Mouse (Mus musculus) pancreas, adult 10 weeks (tissue): ENCODE results near the gene Ldhb. TPM values are rescaled to one million over a fixed set of nuclear protein-coding genes. Genes with fewer than 3 reads are reported as not detected.

Experiments used
- polyA plus RNA-seq: library from polyadenylated mRNA; stranded (reverse); fragments of 350-450 nt; fragmentation: Illumina TruSeq; extraction: RNeasy Lipid Tissue Mini Kit (QIAGEN cat#74804); gene quantifications from one replicate; pipeline ENCODE4 v1.2.3, GENCODE M21; 2015; ENCODE audit warnings: low read depth, low replicate concordance; ENCODE audit not compliant: insufficient read depth

Gene Ldhb
- 12.6 TPM for polyA plus RNA-seq

GRCm38 (mm10) chr6:142507785-142508162 lies at the start of gene Ldhb:
TSS of gene Ldhb (minus strand) at chr6:142507957.

GRCm38 (mm10) chr6:142472801-142473203 lies 35.0 kb downstream of the Ldhb start, which contains the start of gene Gys2:
TSS of gene Gys2 (minus strand) at chr6:142473109.

Other genes with a start within 250 kb of the Ldhb start
- gene Iapp, start 209.5 kb downstream of the Ldhb start, polyA plus RNA-seq, result 1,565 TPM
- gene Slco1a5, start 185.0 kb downstream of the Ldhb start, polyA plus RNA-seq, result not detected
- gene Pyroxd1, start 162.3 kb downstream of the Ldhb start, polyA plus RNA-seq, result 4.0 TPM
- gene Recql, start 120.9 kb downstream of the Ldhb start, polyA plus RNA-seq, result 7.6 TPM
- gene Golt1b, start 120.7 kb downstream of the Ldhb start, polyA plus RNA-seq, result 8.5 TPM
- gene Spx, start 94.5 kb downstream of the Ldhb start, polyA plus RNA-seq, result 1.8 TPM
- not detected for gene Gys2, start 34.8 kb downstream of the Ldhb start, polyA plus RNA-seq
- gene Kcnj8, start 63.7 kb upstream of the Ldhb start, polyA plus RNA-seq, result 2.5 TPM
- 2.1 TPM for gene Abcc9, start 194.4 kb upstream of the Ldhb start, polyA plus RNA-seq
- gene Cmas, start 248.7 kb upstream of the Ldhb start, polyA plus RNA-seq, result 12.5 TPM